Mouse (Mus musculus) neural tube, embryonic 15.5 days (tissue): ENCODE measurements around the gene Tmpo. TPM values are rescaled to one million over a fixed set of nuclear protein-coding genes. Genes with fewer than 3 reads are reported as not detected.

ENCODE experiments used
- ATAC-seq: fragments of 200-750 bp; cut with Nextera tagmentation; 2 replicates; pipeline ENCODE4 v1.8.0; 2017; ENCODE audit warnings: mild to moderate bottlenecking, moderate TSS enrichment, moderate library complexity; ENCODE audit not compliant: low FRiP score
- H3K27ac ChIP-seq: fragments of 300-500 bp; sonication (generic); replicated peaks from 2 replicates; pipeline ENCODE4 v1.5.1; 2015; ENCODE audit warnings: mild to moderate bottlenecking, inconsistent platforms
- H3K27me3 ChIP-seq: fragments of 300-500 bp; sonication (generic); replicated peaks from 2 replicates; pipeline ENCODE4 v1.6.1; 2015; ENCODE audit warnings: inconsistent platforms
- H3K36me3 ChIP-seq: fragments of 300-500 bp; sonication (generic); 2 replicates; pipeline ENCODE4 v1.6.1; 2015; ENCODE audit warnings: inconsistent platforms
- H3K4me1 ChIP-seq: fragments of 300-500 bp; sonication (generic); 2 replicates; pipeline ENCODE4 v1.6.1; 2015; ENCODE audit warnings: inconsistent platforms
- H3K4me2 ChIP-seq: fragments of 300-500 bp; sonication (generic); 2 replicates; pipeline ENCODE4 v1.6.1; 2015; ENCODE audit warnings: inconsistent platforms, mild to moderate bottlenecking, moderate library complexity
- H3K4me3 ChIP-seq: fragments of 300-500 bp; sonication (generic); replicated peaks from 2 replicates; pipeline ENCODE4 v1.5.1; 2015; ENCODE audit warnings: mild to moderate bottlenecking, inconsistent platforms
- H3K9ac ChIP-seq: fragments of 300-500 bp; sonication (generic); replicated peaks from 2 replicates; pipeline ENCODE4 v1.6.1; 2015; ENCODE audit warnings: mild to moderate bottlenecking, inconsistent platforms
- H3K9me3 ChIP-seq: fragments of 300-500 bp; sonication (generic); replicated peaks from 2 replicates; pipeline ENCODE4 v1.6.1; 2016; ENCODE audit warnings: inconsistent platforms
- WGBS: fragments of 180-500 bp; shearing (Covaris S2); methylation state at CpG from one replicate; pipeline ENCODE4 v1.1.7; 2015; ENCODE audit warnings: mixed read lengths; 5-methylcytosine and 5-hydroxymethylcytosine counted together
- polyA plus RNA-seq: library from polyadenylated mRNA; unstranded; fragments of >200 nt; fragmentation: Nextera tagmentation; extraction: Ambion mirVana; gene quantifications from 2 replicates; pipeline ENCODE4 v1.2.1, GENCODE M21; 2015

Tmpo gene
- polyA plus RNA-seq, 1 experiment from 2014 or later, result 80.0 TPM

- H3K4me2 ChIP-seq, result no peak overlapping the region
- peaks cover 22% of the 10 kb centered on the region for H3K36me3 ChIP-seq
- WGBS, result 72% methylated on average over 18 of the region's 18 CpGs
- H3K9ac ChIP-seq, result no peak overlapping the region
- H3K4me3 ChIP-seq, result no peak overlapping the region
- no peaks in the 10 kb centered on the region for H3K4me1 ChIP-seq
- no peak for ATAC-seq
- H3K27me3 ChIP-seq, result no peaks in the 10 kb centered on the region
- no peak overlapping the region for H3K27ac ChIP-seq
- no peaks in the 10 kb centered on the region for H3K9me3 ChIP-seq
These were observed 37.5 kb downstream of the Tmpo start for GRCm38 (mm10) chr10:91143313-91144230.

GRCm38 (mm10) chr10:91142654-91143191, 38.4 kb downstream of the Tmpo start:
- H3K27ac ChIP-seq, result no peak overlapping the region
- H3K9ac ChIP-seq, result no peak overlapping the region
- no peak for ATAC-seq
- H3K4me1 ChIP-seq, result no peaks in the 10 kb centered on the region
- H3K4me2 ChIP-seq, result no peak overlapping the region
- no peaks in the 10 kb centered on the region for H3K27me3 ChIP-seq
- WGBS, result 76% methylated on average over 10 of the region's 10 CpGs
- H3K9me3 ChIP-seq, result no peaks in the 10 kb centered on the region
- peaks cover 19% of the 10 kb centered on the region for H3K36me3 ChIP-seq
- no peak overlapping the region for H3K4me3 ChIP-seq

- Histone ChIP-seq H3K27me3 (no peaks in the 10 kb centered on the region), H3K4me1 (no peaks in the 10 kb centered on the region), H3K27ac (no peak overlapping the region), H3K4me2 (no peak overlapping the region), H3K4me3 (no peak overlapping the region), H3K36me3 (peaks cover 12% of the 10 kb centered on the region), H3K9ac (no peak overlapping the region), H3K9me3 (no peaks in the 10 kb centered on the region)
- ATAC-seq, result peak; percentile 66; the same call in 1 of the 2 replicates
- WGBS, result 44% methylated on average over 2 of the region's 2 CpGs
These were observed 39.6 kb downstream of the Tmpo start for GRCm38 (mm10) chr10:91141564-91141963.

GRCm38 (mm10) chr10:91139148-91139766, 41.9 kb downstream of the Tmpo start:
- Histone ChIP-seq H3K4me1 (no peaks in the 10 kb centered on the region), H3K36me3 (no peaks in the 10 kb centered on the region), H3K27me3 (no peaks in the 10 kb centered on the region), H3K9ac (no peak overlapping the region), H3K4me2 (no peak overlapping the region), H3K27ac (no peak overlapping the region), H3K9me3 (no peaks in the 10 kb centered on the region), H3K4me3 (no peak overlapping the region)
- 93% methylated on average over 14 of the region's 14 CpGs for WGBS
- ATAC-seq, result no peak

- Histone ChIP-seq H3K4me3 (no peak overlapping the region), H3K9ac (no peak overlapping the region), H3K27ac (no peak overlapping the region), H3K4me1 (no peaks in the 10 kb centered on the region), H3K4me2 (no peak overlapping the region), H3K36me3 (no peaks in the 10 kb centered on the region), H3K27me3 (no peaks in the 10 kb centered on the region), H3K9me3 (no peaks in the 10 kb centered on the region)
- ATAC-seq, result no peak
- 88% methylated on average over 3 of the region's 3 CpGs for WGBS
These were observed 42.8 kb downstream of the Tmpo start for GRCm38 (mm10) chr10:91138317-91138716.

- H3K9ac ChIP-seq, result no peak overlapping the region
- no peak for ATAC-seq
- no peak overlapping the region for H3K4me3 ChIP-seq
- H3K27ac ChIP-seq, result no peak overlapping the region
- no peaks in the 10 kb centered on the region for H3K9me3 ChIP-seq
- no peaks in the 10 kb centered on the region for H3K36me3 ChIP-seq
- no peaks in the 10 kb centered on the region for H3K27me3 ChIP-seq
- H3K4me1 ChIP-seq, result no peaks in the 10 kb centered on the region
- no peak overlapping the region for H3K4me2 ChIP-seq
- 71% methylated on average over 9 of the region's 9 CpGs for WGBS
These were observed 43.7 kb downstream of the Tmpo start for GRCm38 (mm10) chr10:91137400-91137799.

- no peak for ATAC-seq
- Histone ChIP-seq H3K27me3 (no peaks in the 10 kb centered on the region), H3K4me3 (no peak overlapping the region), H3K4me2 (no peak overlapping the region), H3K27ac (no peak overlapping the region), H3K9ac (no peak overlapping the region), H3K4me1 (no peaks in the 10 kb centered on the region), H3K9me3 (no peaks in the 10 kb centered on the region), H3K36me3 (no peaks in the 10 kb centered on the region)
- WGBS, result 80% methylated on average over 7 of the region's 7 CpGs
These were observed 45.7 kb downstream of the Tmpo start for GRCm38 (mm10) chr10:91135302-91135972.

- Histone ChIP-seq H3K9me3 (no peaks in the 10 kb centered on the region), H3K4me1 (no peaks in the 10 kb centered on the region), H3K4me3 (no peak overlapping the region), H3K36me3 (no peaks in the 10 kb centered on the region), H3K4me2 (no peak overlapping the region), H3K27me3 (no peaks in the 10 kb centered on the region), H3K9ac (no peak overlapping the region), H3K27ac (no peak overlapping the region)
- no peak for ATAC-seq
- WGBS, result 74% methylated on average over 1 of the region's 1 CpGs
These were observed 49.5 kb downstream of the Tmpo start for GRCm38 (mm10) chr10:91131565-91131964.

- no peaks in the 10 kb centered on the region for H3K36me3 ChIP-seq
- H3K4me3 ChIP-seq, result no peak overlapping the region
- H3K9ac ChIP-seq, result no peak overlapping the region
- ATAC-seq, result no peak
- no peaks in the 10 kb centered on the region for H3K9me3 ChIP-seq
- H3K4me1 ChIP-seq, result no peaks in the 10 kb centered on the region
- H3K27ac ChIP-seq, result no peak overlapping the region
- no peak overlapping the region for H3K4me2 ChIP-seq
- no peaks in the 10 kb centered on the region for H3K27me3 ChIP-seq
- 85% methylated on average over 3 of the region's 3 CpGs for WGBS
These were observed 50.3 kb downstream of the Tmpo start for GRCm38 (mm10) chr10:91130792-91131191.

GRCm38 (mm10) chr10:91128551-91129160, 52.5 kb downstream of the Tmpo start:
- Histone ChIP-seq H3K27ac (no peak overlapping the region), H3K4me2 (no peak overlapping the region), H3K9me3 (no peaks in the 10 kb centered on the region), H3K36me3 (no peaks in the 10 kb centered on the region), H3K9ac (no peak overlapping the region), H3K27me3 (no peaks in the 10 kb centered on the region), H3K4me1 (peaks cover 5% of the 10 kb centered on the region; the same call in 1 of the 2 replicates), H3K4me3 (no peak overlapping the region)
- WGBS, result 83% methylated on average over 1 of the region's 1 CpGs
- ATAC-seq, result no peak

- H3K36me3 ChIP-seq, result no peaks in the 10 kb centered on the region
- H3K27ac ChIP-seq, result no peak overlapping the region
- ATAC-seq, result no peak
- H3K9me3 ChIP-seq, result no peaks in the 10 kb centered on the region
- H3K4me1 ChIP-seq, result peaks cover 11% of the 10 kb centered on the region
- WGBS, result 83% methylated on average over 2 of the region's 2 CpGs
- H3K27me3 ChIP-seq, result no peaks in the 10 kb centered on the region
- H3K9ac ChIP-seq, result no peak overlapping the region
- H3K4me2 ChIP-seq, result no peak overlapping the region
- H3K4me3 ChIP-seq, result no peak overlapping the region
These were observed 53.7 kb downstream of the Tmpo start for GRCm38 (mm10) chr10:91127395-91127794.
